ENCODE assay signal across 11 mouse cellular contexts in genomic region chr10:11515144-11515543, GRCm38 (mm10).
A peak's percentile ranks its signal among the peaks of the same experiment; 100 is the strongest.
DNase-seq lines count a peak whose midpoint lies in the region; ATAC-seq and TF ChIP-seq lines count a peak whose summit lies in the region.
"Had no signal": no experiment of that assay in that cellular context is flagged by ENCODE, and none has a peak within 500 bp of the region (broad histone marks: within the 10 kb centered on the region; RNA-seq: fewer than 3 reads in every experiment).

No protein-coding gene starts in this region.

- no peak overlapping the region for H3K9ac ChIP-seq in forebrain, embryonic 12.5 days
- H3K9ac ChIP-seq in midbrain, embryonic 11.5 days (ENCODE audit: low read length): no peak overlapping the region
- no peak overlapping the region for H3K9ac ChIP-seq in hindbrain, postnatal 0 days (replicated peaks; ENCODE audit: low read length)
- H3K9ac ChIP-seq: heart, embryonic 15.5 days; liver, embryonic 15.5 days; neural tube, embryonic 12.5 days had no signal

- no peak overlapping the region for H3K4me2 ChIP-seq in forebrain, embryonic 12.5 days
- H3K4me2 ChIP-seq in midbrain, embryonic 11.5 days: no peak overlapping the region
- H3K4me2 ChIP-seq in hindbrain, postnatal 0 days (ENCODE audit: low read depth, low read length): no peak overlapping the region
- H3K4me2 ChIP-seq: heart, embryonic 15.5 days; liver, embryonic 15.5 days; neural tube, embryonic 12.5 days had no signal

- no peaks in the 10 kb centered on the region for H3K4me1 ChIP-seq in forebrain, embryonic 12.5 days
- no peaks in the 10 kb centered on the region for H3K4me1 ChIP-seq in forebrain, embryonic 10.5 days
- H3K4me1 ChIP-seq in midbrain, embryonic 11.5 days (ENCODE audit: control insufficient read depth, insufficient read depth, low read length): no peaks in the 10 kb centered on the region
- no peaks in the 10 kb centered on the region for H3K4me1 ChIP-seq in midbrain, embryonic 10.5 days
- H3K4me1 ChIP-seq in hindbrain, postnatal 0 days (ENCODE audit: insufficient read depth, low read length): no peaks in the 10 kb centered on the region
- H3K4me1 ChIP-seq: heart, embryonic 15.5 days; liver, embryonic 15.5 days; neural tube, embryonic 12.5 days had no signal

- TF ChIP-seq CTCF in hindbrain, postnatal 0 days (IDR thresholded peaks at IDR 0.05; ENCODE audit: low read depth): no peak

- no peak overlapping the region for H3K27ac ChIP-seq in forebrain, embryonic 12.5 days
- H3K27ac ChIP-seq in forebrain, embryonic 10.5 days: no peak overlapping the region
- H3K27ac ChIP-seq in midbrain, embryonic 11.5 days (ENCODE audit: low read depth, low read length): no peak overlapping the region
- no peak overlapping the region for H3K27ac ChIP-seq in midbrain, embryonic 10.5 days (replicated peaks)
- H3K27ac ChIP-seq in hindbrain, postnatal 0 days: no peak overlapping the region
- H3K27ac ChIP-seq: heart, embryonic 15.5 days; liver, embryonic 15.5 days; neural tube, embryonic 12.5 days had no signal

- no peak for DNase-seq in forebrain, embryonic 10.5 days (ENCODE audit: extremely low spot score, low spot score)
- DNase-seq in midbrain, embryonic 11.5 days (ENCODE audit: low spot score, missing footprints): no peak
- no peak for DNase-seq in midbrain, embryonic 10.5 days (ENCODE audit: low spot score)
- peak; percentile 74 for DNase-seq in hindbrain, postnatal 0 days (ENCODE audit: low spot score)
- peak; percentile 10 for DNase-seq in retina, postnatal 1 day
- DNase-seq in right cerebral cortex, postnatal 10 days (ENCODE audit: low spot score in 2 of 2): no peak
- DNase-seq in left cerebral cortex, adult 11 months (ENCODE audit: low spot score): no peak

- no peak overlapping the region for H3K4me3 ChIP-seq in forebrain, embryonic 12.5 days (replicated peaks)
- no peak overlapping the region for H3K4me3 ChIP-seq in forebrain, embryonic 10.5 days
- no peak overlapping the region for H3K4me3 ChIP-seq in midbrain, embryonic 11.5 days (ENCODE audit: low read depth, low read length)
- no peak overlapping the region for H3K4me3 ChIP-seq in midbrain, embryonic 10.5 days
- H3K4me3 ChIP-seq in hindbrain, postnatal 0 days (ENCODE audit: low read length): no peak overlapping the region
- H3K4me3 ChIP-seq: heart, embryonic 15.5 days; liver, embryonic 15.5 days; neural tube, embryonic 12.5 days had no signal

- H3K9me3 ChIP-seq in forebrain, embryonic 12.5 days: no peaks in the 10 kb centered on the region
- no peaks in the 10 kb centered on the region for H3K9me3 ChIP-seq in forebrain, embryonic 10.5 days
- H3K9me3 ChIP-seq in midbrain, embryonic 11.5 days (ENCODE audit: control insufficient read depth, low read length): no peaks in the 10 kb centered on the region
- no peaks in the 10 kb centered on the region for H3K9me3 ChIP-seq in midbrain, embryonic 10.5 days (replicated peaks)
- H3K9me3 ChIP-seq in hindbrain, postnatal 0 days (ENCODE audit: low read length): no peaks in the 10 kb centered on the region
- H3K9me3 ChIP-seq: heart, embryonic 15.5 days; liver, embryonic 15.5 days; neural tube, embryonic 12.5 days had no signal

- no peaks in the 10 kb centered on the region for H3K27me3 ChIP-seq in forebrain, embryonic 12.5 days
- no peaks in the 10 kb centered on the region for H3K27me3 ChIP-seq in forebrain, embryonic 10.5 days (ENCODE audit: poor library complexity, severe bottlenecking)
- no peaks in the 10 kb centered on the region for H3K27me3 ChIP-seq in midbrain, embryonic 11.5 days (ENCODE audit: control insufficient read depth, insufficient read depth, low read length)
- H3K27me3 ChIP-seq in midbrain, embryonic 10.5 days (ENCODE audit: low read depth, poor library complexity, severe bottlenecking): no peaks in the 10 kb centered on the region
- no peaks in the 10 kb centered on the region for H3K27me3 ChIP-seq in hindbrain, postnatal 0 days (ENCODE audit: insufficient read depth, low read length)
- H3K27me3 ChIP-seq: heart, embryonic 15.5 days; liver, embryonic 15.5 days; neural tube, embryonic 12.5 days had no signal

- no peaks in the 10 kb centered on the region for H3K36me3 ChIP-seq in forebrain, embryonic 12.5 days (replicated peaks)
- no peaks in the 10 kb centered on the region for H3K36me3 ChIP-seq in forebrain, embryonic 10.5 days (replicated peaks)
- no peaks in the 10 kb centered on the region for H3K36me3 ChIP-seq in midbrain, embryonic 11.5 days (ENCODE audit: control insufficient read depth, insufficient read depth, low read length)
- no peaks in the 10 kb centered on the region for H3K36me3 ChIP-seq in midbrain, embryonic 10.5 days
- H3K36me3 ChIP-seq in hindbrain, postnatal 0 days (ENCODE audit: insufficient read depth, low read length): no peaks in the 10 kb centered on the region
- H3K36me3 ChIP-seq: heart, embryonic 15.5 days; liver, embryonic 15.5 days; neural tube, embryonic 12.5 days had no signal

- ATAC-seq in forebrain, embryonic 12.5 days (ENCODE audit: low FRiP score): peak; percentile 68; the same call in 1 of the 2 replicates
- ATAC-seq in midbrain, embryonic 11.5 days (ENCODE audit: low FRiP score): peak; percentile 68
- peak; percentile 67 for ATAC-seq in hindbrain, postnatal 0 days

- 68% methylated on average over 7 of the region's 7 CpGs for WGBS in forebrain, embryonic 12.5 days
- 84% methylated on average over 7 of the region's 7 CpGs for WGBS in forebrain, embryonic 10.5 days
- 70% methylated on average over 7 of the region's 7 CpGs for WGBS in midbrain, embryonic 11.5 days
- WGBS in midbrain, embryonic 10.5 days: 81% methylated on average over 7 of the region's 7 CpGs
- 43% methylated on average over 7 of the region's 7 CpGs for WGBS in hindbrain, postnatal 0 days

Comparison
In these comparisons a context has a peak if more than half of its experiments do, and no peak if none do; other contexts are left out.
1. DNase-seq: peak in hindbrain, postnatal 0 days (single experiment) and retina, postnatal 1 day (single experiment); none in forebrain, embryonic 10.5 days (single experiment), midbrain, embryonic 11.5 days (single experiment), midbrain, embryonic 10.5 days (single experiment), right cerebral cortex, postnatal 10 days (0 of 2) and left cerebral cortex, adult 11 months (single experiment).
2. Peak in every context shown above with its lines, with median percentiles within 50 percentile points of each other: ATAC-seq.